Mouse (Mus musculus): ENCODE data around the gene Vegfb. TPM values are rescaled to one million over a fixed set of nuclear protein-coding genes. Genes with fewer than 3 reads are reported as not detected.
A peak's percentile ranks its signal among the peaks of the same experiment; 100 is the strongest.

Gene Vegfb
- polyA plus RNA-seq, 1 experiment from 2014 or later = 44.8 TPM

- no peak for ATAC-seq (ENCODE audit: insufficient read depth, low FRiP score, low read depth)
- H3K9ac ChIP-seq = no peak overlapping the region
- H3K27me3 ChIP-seq (replicated peaks) = no peaks in the 10 kb centered on the region
- H3K9me3 ChIP-seq = no peaks in the 10 kb centered on the region
- no peak overlapping the region for H3K27ac ChIP-seq
- H3K4me1 ChIP-seq = peaks cover 20% of the 10 kb centered on the region
- H3K4me3 ChIP-seq (replicated peaks) = no peak overlapping the region
- 54% methylated on average over 4 of the region's 4 CpGs for WGBS
- no peak overlapping the region for H3K4me2 ChIP-seq
- no peaks in the 10 kb centered on the region for H3K36me3 ChIP-seq
Observed at GRCm38 (mm10) chr19:6947742-6948141, 39.7 kb downstream of the Vegfb start.

DNA sequence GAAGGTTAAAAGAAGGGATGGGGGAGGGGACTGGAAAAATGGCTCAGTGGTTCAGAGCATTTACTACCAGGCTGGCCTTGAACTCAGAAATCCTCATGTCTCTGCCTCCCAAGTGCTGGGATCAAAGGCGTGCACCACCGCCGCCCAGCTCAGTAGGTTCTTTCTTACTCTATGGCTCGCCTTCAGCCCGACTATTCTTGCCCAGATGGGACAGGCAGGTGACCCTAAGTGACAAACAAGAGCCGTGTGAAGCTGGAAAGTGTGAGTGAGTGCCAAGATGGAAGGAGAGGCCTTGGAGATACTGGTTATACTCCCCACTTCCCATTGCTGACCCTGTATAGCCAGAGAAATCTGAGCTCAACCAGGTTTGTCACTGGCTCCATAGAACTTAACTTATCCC is 43.7 kb downstream of the Vegfb start:
- Histone ChIP-seq H3K4me2 (no peak overlapping the region), H3K9ac (no peak overlapping the region), H3K27me3 (replicated peaks) (no peaks in the 10 kb centered on the region), H3K36me3 (no peaks in the 10 kb centered on the region), H3K27ac (no peak overlapping the region), H3K9me3 (no peaks in the 10 kb centered on the region), H3K4me1 (peaks cover 27% of the 10 kb centered on the region), H3K4me3 (replicated peaks) (no peak overlapping the region)
- WGBS = 94% methylated on average over 6 of the region's 6 CpGs
- no peak for ATAC-seq (ENCODE audit: insufficient read depth, low FRiP score, low read depth)

DNA sequence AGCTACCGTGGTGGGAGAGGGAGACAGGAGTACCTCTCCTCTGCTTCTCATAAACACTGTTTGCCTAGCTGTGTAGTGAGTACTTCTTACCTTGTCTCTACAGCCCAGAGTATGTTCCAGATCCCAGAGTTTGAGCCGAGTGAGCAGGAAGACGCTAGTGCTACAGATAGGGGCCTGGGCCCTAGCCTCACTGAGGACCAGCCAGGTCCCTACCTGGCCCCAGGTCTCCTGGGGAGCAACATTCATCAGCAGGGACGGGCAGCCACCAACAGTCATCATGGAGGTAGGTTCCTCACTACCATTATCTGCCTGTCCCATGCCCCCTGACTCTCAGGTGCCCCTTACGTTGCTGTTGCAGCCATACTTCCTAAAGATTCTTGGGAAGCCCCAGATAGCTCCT is 44.7 kb downstream of the Vegfb start:
- Histone ChIP-seq H3K9me3 (no peaks in the 10 kb centered on the region), H3K9ac (peak overlapping the region; percentile 81), H3K27ac (peak overlapping the region; percentile 98), H3K4me2 (peak overlapping the region; percentile 98), H3K27me3 (replicated peaks) (no peaks in the 10 kb centered on the region), H3K36me3 (no peaks in the 10 kb centered on the region), H3K4me3 (replicated peaks) (peak overlapping the region; percentile 72), H3K4me1 (peaks cover 27% of the 10 kb centered on the region)
- peak; percentile 0; the same call in 1 of the 2 replicates for ATAC-seq (ENCODE audit: insufficient read depth, low FRiP score, low read depth)
- 22% methylated on average over 5 of the region's 5 CpGs for WGBS

- H3K27me3 ChIP-seq (replicated peaks) = no peaks in the 10 kb centered on the region
- peak; percentile 91 for ATAC-seq (ENCODE audit: insufficient read depth, low FRiP score, low read depth)
- peak within 1 kb of the TSS; percentile 98 for H3K27ac ChIP-seq
- peak within 1 kb of the TSS; percentile 72 for H3K4me3 ChIP-seq (replicated peaks)
- under 1% methylated on average over 27 of the region's 27 CpGs for WGBS
- H3K9ac ChIP-seq = peak within 1 kb of the TSS; percentile 88
- H3K4me1 ChIP-seq = peaks cover 26% of the 10 kb centered on the region
- no peaks in the 10 kb centered on the region for H3K36me3 ChIP-seq
- H3K9me3 ChIP-seq = no peaks in the 10 kb centered on the region
- H3K4me2 ChIP-seq = peak within 1 kb of the TSS; percentile 98
Observed at GRCm38 (mm10) chr19:6942249-6942691, 45.2 kb downstream of the Vegfb start, which contains the start of gene Gpr137. Gene Gpr137 (minus strand): TSS chr19:6942480.

- peak within 1 kb of the TSS; percentile 72 for H3K4me3 ChIP-seq (replicated peaks)
- no peaks in the 10 kb centered on the region for H3K27me3 ChIP-seq (replicated peaks)
- H3K27ac ChIP-seq = peak within 1 kb of the TSS; percentile 98
- peak within 1 kb of the TSS; percentile 98 for H3K4me2 ChIP-seq
- peak; percentile 73 for ATAC-seq (ENCODE audit: insufficient read depth, low FRiP score, low read depth)
- H3K9me3 ChIP-seq = no peaks in the 10 kb centered on the region
- peak within 1 kb of the TSS; percentile 88 for H3K9ac ChIP-seq
- WGBS = 0% methylated on average over 83 of the region's 83 CpGs
- H3K36me3 ChIP-seq = no peaks in the 10 kb centered on the region
- H3K4me1 ChIP-seq = peaks cover 24% of the 10 kb centered on the region
Observed at GRCm38 (mm10) chr19:6941372-6942248, 45.8 kb downstream of the Vegfb start, which contains the start of gene Bad. Gene Bad (plus strand): TSS chr19:6941861.

GRCm38 (mm10) chr19:6940396-6941351 is 46.8 kb downstream of the Vegfb start:
- H3K4me2 ChIP-seq = peak overlapping the region; percentile 98
- no peak for ATAC-seq (ENCODE audit: insufficient read depth, low FRiP score, low read depth)
- 0 out of 2 replicates have a peak, but pooled peaks cover 6% of the 10 kb centered on the region for H3K27me3 ChIP-seq (replicated peaks)
- peak overlapping the region; percentile 88 for H3K9ac ChIP-seq
- peak overlapping the region; percentile 72 for H3K4me3 ChIP-seq (replicated peaks)
- 19% methylated on average over 29 of the region's 29 CpGs for WGBS
- H3K36me3 ChIP-seq = no peaks in the 10 kb centered on the region
- peak overlapping the region; percentile 98 for H3K27ac ChIP-seq
- H3K9me3 ChIP-seq = no peaks in the 10 kb centered on the region
- peaks cover 24% of the 10 kb centered on the region for H3K4me1 ChIP-seq

DNA sequence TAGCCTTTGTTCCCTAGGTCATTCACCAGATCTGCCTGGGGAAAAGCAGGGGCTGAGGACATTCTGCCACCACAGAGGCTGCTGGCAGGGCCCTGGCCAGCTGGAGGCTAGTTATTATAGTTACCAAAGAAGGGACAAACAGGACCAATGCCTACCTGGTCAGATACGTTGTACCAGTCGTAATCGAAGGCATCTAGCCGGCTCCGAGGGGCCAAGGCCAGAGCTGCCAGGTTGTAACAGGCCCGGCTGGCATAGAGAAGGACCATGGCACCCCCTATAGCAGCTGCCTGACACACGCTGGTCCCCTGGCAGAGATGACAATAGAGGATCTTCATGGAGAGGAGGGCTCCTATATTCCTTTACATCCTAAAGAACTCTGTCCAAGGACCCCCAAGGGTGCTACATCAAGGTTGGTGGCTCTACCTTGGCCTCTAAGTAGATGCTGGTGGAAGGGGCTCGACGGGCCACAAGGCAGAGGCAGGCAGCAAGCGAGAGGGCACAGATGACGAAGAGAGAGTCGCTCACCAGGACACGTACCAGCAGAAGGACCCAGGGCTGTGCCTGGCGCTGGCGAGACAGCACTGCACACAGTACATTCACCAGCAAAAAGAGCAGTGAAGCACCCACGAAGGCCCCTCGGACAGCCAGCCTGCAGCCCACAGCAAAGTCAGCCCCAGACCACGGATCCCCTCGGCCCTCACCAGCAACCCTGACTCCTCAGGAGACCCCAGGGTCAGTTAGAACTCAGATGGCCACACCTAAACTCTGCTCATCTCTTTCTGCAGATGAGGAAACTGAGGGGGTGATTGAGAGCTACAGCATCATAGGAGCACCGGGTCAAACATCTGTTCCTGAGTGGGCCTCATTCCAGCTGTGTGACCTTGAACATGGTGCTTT is 48.1 kb downstream of the Vegfb start:
- Histone ChIP-seq H3K9ac (no peak overlapping the region), H3K36me3 (no peaks in the 10 kb centered on the region), H3K4me1 (peaks cover 25% of the 10 kb centered on the region), H3K4me3 (replicated peaks) (no peak overlapping the region), H3K9me3 (no peaks in the 10 kb centered on the region), H3K27me3 (replicated peaks) (peaks cover 18% of the 10 kb centered on the region), H3K4me2 (no peak overlapping the region), H3K27ac (no peak overlapping the region)
- ATAC-seq (ENCODE audit: insufficient read depth, low FRiP score, low read depth) = no peak
- 85% methylated on average over 20 of the region's 20 CpGs for WGBS

GRCm38 (mm10) chr19:6937541-6938465 is 49.6 kb downstream of the Vegfb start:
- Histone ChIP-seq H3K4me3 (replicated peaks) (no peak overlapping the region), H3K9me3 (no peaks in the 10 kb centered on the region), H3K4me1 (peaks cover 26% of the 10 kb centered on the region), H3K4me2 (no peak overlapping the region), H3K36me3 (no peaks in the 10 kb centered on the region), H3K9ac (no peak overlapping the region), H3K27me3 (replicated peaks) (peaks cover 33% of the 10 kb centered on the region), H3K27ac (no peak overlapping the region)
- ATAC-seq (ENCODE audit: insufficient read depth, low FRiP score, low read depth) = no peak
- 78% methylated on average over 16 of the region's 16 CpGs for WGBS

GRCm38 (mm10) chr19:6936299-6936698 is 51.2 kb downstream of the Vegfb start:
- Histone ChIP-seq H3K4me2 (no peak overlapping the region), H3K36me3 (no peaks in the 10 kb centered on the region), H3K4me1 (peaks cover 22% of the 10 kb centered on the region), H3K4me3 (replicated peaks) (no peak overlapping the region), H3K9ac (no peak overlapping the region), H3K27me3 (replicated peaks) (peaks cover 48% of the 10 kb centered on the region), H3K9me3 (no peaks in the 10 kb centered on the region), H3K27ac (no peak overlapping the region)
- 23% methylated on average over 3 of the region's 3 CpGs for WGBS
- ATAC-seq (ENCODE audit: insufficient read depth, low FRiP score, low read depth) = no peak

DNA sequence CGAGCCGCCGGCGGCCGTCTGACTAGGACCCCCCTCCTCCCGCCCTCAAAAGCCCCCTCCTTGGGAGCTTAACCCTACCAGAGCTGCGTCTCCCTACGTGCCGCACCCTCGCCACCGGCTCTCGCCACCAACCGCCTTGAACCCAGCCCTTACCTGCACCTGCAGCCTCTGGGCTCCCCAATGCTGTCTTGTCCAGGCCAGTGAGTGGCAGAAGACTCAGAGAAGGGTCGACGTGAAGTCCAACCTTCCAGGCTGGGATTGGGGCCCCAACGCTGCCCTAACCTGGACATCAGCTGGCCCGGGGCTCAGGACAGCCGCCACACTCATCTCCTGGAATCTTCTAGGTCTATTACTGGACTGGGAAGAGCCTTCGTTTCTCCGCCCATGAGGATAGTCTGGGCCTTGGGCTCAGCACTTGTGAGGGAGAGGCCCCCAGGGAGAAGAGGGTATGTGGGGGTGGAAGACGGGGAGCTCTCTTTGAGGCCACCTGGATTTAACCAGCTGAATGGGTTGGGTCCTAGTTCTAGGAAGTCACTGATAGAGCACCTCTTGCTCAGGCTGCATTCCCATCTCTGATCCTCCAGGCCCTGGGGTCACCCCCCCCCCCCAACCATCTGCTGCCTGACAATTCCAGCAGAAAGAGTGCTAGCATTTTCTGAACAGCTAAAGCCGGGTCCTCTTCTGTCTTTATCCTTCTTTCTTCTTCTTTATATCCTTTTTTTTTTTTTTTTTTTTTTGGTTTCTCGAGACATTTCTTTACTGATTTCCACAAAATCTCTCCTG is 53.1 kb downstream of the Vegfb start, which contains the start of gene Kcnk4:
Gene Kcnk4 (minus strand): TSS at position 321 of the 783 bp plus-strand sequence.
- Histone ChIP-seq H3K27ac (no peak within 1 kb of the TSS), H3K27me3 (replicated peaks) (peaks cover 52% of the 10 kb centered on the region), H3K9ac (peak within 1 kb of the TSS; percentile 46), H3K36me3 (no peaks in the 10 kb centered on the region), H3K4me1 (peaks cover 10% of the 10 kb centered on the region), H3K4me2 (peak within 1 kb of the TSS; percentile 85), H3K4me3 (replicated peaks) (peak within 1 kb of the TSS; percentile 43), H3K9me3 (no peaks in the 10 kb centered on the region)
- WGBS = 11% methylated on average over 23 of the region's 23 CpGs
- ATAC-seq (ENCODE audit: insufficient read depth, low FRiP score, low read depth) = no peak

All from stomach, embryonic 15.5 days (tissue).